Mouse (Mus musculus) induced T-regulatory cell, adult 2 months (primary cell): ENCODE measurements around the gene Cln6.
"Not testable (repeated sequence)": the region's sequence is repeated elsewhere in the genome, so short reads cannot be mapped to it uniquely, and the experiment has no call there.

ENCODE experiments used
- DNase-seq: peaks from one replicate; pipeline ENCODE4 v3.0.0-alpha.2; 2012; ENCODE audit warnings: low read depth

Gene Cln6

DNA sequence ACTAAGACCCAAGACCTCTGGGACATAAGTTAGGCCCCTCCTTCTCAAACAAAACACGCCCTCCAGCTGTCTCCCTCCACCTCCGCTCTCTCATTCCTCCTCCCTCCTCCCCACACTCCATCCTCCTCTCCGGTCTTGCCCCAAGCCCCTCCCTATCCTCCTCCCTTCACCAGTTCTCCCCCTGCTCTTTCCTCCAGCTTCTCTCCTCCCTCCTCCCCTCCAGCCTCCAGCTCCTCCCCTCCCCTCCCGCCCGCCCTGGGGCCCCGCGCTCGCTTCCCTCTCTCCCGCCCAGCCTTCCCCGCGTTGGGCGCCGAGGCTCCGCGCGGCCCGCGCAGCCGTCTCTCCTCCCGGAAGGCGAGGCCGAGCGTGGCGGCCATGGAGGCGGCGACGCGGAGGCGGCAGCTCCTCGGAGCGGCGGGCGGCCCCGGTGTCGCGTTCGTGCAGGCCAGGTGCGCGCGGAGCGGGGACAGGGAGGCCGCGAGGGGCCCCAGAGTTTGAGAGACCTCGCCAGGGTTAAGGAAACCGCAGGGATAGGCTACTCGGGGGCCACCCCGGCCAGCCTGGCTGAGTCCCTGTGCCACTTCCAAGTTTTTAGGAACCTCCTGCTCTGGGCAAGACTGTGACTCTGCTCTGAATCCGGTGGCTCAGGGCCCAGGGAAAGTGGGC lies at the start of gene Cln6:
TSS of gene Cln6 (plus strand) at position 280 of the 666 bp plus-strand sequence.
- DNase-seq = peak; percentile 87

DNA sequence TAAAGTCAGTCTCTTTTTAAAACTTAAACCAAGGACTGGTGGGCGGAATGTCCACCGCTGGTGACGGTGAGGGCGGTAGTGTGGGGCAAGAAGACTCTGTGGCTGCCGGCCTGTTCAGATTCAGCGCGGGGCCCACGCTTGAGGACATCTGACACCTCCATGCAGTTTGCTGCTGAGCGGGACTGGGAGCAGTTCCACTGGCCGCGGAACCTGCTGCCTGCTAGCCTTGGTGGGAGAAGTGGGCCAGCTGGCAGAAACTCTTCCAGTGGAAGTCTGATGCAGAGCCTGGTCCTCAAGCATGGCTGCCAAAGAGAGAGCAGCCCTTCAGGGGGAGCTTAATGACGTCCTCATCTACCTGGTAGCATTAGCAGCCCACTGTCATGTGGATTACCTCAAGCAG lies 48.7 kb upstream of the Cln6 start:
- no peak for DNase-seq

DNA sequence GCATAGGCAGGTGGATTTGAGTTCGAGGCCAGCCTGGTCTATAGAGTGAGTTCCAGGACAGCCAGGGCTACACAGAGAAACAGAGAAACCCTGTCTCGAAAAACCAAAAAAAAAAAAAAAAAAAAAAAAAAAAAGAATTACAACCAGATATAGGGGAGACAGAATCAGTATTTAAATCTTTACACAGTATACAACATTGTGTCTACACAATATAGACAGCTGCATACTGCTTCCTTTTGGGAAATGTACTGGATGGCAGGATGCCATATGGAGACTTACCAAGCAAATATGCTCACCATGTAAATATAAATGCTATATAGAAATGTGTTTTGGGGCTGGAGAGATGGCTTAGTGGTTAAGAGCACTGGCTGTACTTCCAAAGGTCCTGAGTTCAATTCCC lies 39.4 kb upstream of the Cln6 start:
- not testable (repeated sequence) for DNase-seq

DNA sequence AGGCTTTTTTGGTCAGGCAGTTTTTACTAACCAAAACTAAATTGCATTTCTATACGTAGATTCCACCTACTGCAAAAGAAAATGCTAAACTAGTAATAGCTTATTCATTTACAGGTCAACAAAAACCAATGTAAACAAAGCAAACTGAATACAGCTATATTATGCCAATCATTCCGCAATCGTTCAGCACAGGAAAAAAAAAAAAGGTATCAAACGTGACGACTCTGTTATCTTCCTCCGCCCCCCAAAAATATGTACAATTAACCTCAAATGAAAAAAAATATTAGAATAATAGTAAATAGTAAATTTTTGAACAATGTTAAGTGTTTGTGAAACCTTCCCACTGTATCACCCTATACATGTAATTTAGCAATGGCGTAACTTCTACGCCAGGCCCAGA lies 28.5 kb upstream of the Cln6 start:
- DNase-seq = no peak

DNA sequence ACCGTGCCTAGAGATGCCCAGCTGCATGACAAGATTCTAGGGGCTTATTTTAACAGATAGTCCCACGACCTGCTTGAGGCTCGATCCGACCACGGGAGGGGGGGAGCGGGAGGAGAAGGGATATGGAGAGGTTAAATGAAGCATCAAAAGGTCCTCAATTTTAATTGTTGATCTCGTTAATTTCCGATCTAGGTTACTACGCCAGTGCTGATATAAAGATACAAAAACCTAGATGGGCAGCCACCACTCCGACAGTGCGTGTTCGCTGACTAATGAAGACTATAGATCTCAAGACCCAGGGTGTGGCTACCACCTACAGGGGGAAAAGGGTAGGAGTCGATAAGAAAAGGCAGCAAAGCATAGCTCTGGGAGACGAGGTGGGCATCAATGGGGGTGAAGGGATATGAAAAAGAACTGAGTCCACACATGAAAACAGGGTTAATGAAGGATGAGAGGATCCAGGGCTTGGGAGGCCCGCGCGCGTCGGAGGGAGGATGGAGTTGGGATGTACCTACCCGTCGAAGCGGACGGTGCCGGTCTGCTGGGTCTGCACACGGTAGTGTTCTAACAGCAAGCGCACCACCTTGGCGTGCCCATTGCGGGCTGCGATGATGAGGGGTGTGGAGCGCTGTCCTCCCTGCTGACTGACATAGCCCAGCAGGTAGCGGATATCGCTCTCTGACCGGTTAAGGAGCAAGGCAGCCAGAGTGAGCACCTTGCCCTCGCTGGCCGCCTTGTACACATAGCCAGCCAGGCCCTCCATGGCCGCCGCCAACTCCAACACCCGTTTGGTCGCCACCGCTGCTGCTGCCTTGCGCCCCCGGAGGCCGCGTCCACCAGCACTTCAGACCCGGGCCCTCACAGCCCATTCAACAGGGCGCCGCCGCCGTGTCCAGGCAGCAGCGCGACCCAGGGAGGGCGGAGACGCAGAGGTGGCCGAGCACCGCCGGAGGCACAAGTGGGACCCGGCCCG lies 27.8 kb upstream of the Cln6 start:
- peak; percentile 76 for DNase-seq

DNA sequence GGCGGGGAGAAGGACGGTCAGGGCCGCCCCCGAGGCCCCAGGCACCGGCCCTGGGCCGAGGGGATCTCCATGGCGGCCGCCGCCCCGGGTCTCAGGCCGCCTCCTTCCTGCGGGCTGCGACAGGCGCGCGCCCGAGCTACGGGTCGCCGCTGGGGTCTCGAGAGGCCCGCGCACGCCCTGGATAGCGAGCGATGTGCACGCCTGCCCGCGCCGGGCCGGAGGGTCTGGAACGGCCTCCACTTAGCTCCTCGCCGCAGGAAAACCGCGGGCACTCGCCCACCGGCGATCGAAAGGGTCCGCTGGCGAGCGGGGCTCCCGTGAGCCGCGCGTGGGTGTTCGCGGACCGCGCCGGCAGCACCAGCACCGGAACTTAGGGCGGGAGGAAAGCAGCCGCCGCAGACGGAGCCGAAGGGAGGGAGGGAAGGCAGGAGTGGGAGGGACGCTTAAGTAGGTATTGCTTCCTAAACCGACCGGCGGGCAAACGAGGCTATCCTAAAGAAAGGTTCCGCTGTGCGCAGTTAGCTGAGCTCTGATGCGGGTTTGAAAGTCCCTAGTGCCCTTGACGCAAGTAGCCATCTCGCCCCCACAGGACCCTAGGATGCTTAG lies 27.0 kb upstream of the Cln6 start, which contains the start of gene Fem1b:
TSS of gene Fem1b (minus strand) at position 419 of the 606 bp plus-strand sequence.
- peak; percentile 96 for DNase-seq

DNA sequence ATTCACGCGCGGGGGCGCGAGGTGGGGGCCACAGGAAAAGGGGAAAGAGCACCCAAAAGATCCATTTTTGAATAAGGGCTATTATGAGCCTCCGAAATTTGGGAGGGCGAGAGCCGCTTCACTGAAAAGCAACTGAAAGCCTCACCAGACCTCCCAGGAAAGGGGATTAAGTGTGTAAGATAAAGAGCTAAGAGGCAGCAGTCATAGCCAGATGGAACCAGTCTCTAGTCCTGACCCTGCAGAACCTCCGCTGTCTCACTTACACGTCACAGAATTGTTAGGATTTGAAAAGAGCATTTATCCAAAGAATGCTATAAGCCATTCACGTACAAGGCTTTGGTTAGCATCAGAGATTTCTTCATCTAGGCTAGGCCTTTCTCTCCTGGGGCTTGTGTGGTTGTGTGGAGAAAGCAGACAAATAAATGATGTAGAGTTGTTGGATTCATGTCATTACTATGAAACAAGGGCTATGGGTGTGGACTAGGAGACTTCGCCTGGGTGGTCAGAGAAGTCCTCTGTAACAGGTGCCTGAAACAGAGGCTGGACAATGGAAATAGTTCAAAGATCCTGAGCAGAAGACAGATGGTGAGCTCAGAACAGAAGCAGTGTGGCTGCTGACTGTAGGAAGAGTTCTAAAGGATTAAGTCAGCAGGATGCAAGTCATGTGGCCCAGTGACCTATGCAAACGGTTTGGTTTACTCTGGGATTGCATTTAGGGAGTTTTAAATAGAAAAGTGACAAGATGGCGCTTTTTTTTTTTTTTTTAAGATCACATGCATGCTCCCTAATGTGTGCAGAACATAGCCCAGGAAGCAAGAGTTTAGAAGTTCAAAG lies 26.2 kb upstream of the Cln6 start:
- no peak for DNase-seq

DNA sequence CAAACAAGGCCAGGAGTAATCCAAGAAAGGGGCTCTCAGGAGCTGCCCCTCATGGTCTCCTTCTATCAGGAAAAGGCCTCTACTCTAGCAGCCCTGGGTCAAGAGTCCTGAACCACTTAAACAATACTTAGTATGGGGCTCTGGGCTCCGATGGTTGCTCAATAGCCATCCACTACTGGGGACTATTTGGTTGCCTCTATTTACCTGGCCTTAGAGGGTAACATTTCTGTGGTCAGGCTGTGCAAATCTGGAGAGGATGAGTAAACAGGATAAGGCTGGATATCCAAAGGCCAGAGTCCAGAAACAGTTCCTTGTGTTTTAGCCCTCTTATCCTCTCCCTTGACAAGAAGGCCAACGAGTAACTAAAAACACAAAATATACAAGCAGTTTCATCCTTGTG lies 23.8 kb upstream of the Cln6 start:
- DNase-seq = no peak

DNA sequence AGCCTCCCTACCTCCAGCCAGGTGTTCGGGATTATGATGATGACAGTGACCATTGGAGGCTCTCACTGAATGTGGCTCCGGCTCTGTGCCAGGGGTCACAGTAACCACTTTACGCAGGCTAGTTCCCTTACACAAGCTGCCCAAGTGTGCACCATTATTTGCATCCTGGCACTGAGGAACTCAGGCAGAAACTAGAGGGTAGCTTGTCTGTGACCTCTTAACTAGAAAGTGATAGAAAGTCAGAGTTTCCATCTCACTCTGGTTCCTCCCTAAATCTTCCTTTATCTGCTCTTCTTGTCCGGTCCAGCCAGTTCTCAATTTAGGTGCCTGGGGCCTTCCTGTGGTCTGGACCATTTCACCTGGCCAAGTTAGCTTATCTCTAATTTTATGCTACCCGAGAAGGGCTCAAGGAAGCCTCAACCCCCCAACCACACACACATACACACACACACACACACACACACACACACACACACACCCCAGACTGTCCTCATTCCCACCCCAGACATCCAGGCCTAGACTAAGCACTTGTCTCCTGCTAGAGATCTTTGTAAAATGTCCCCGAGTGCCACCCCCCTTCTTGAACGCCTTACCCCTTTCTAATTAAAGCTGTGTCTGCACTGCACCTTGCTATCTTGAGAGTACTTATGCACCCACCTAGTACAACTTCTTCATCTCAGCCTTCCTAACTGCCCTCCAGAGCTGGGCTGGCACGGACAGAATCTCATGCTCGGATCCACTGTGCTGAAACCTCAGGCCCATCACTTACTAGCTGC lies 22.1 kb upstream of the Cln6 start:
- DNase-seq = no peak

DNA sequence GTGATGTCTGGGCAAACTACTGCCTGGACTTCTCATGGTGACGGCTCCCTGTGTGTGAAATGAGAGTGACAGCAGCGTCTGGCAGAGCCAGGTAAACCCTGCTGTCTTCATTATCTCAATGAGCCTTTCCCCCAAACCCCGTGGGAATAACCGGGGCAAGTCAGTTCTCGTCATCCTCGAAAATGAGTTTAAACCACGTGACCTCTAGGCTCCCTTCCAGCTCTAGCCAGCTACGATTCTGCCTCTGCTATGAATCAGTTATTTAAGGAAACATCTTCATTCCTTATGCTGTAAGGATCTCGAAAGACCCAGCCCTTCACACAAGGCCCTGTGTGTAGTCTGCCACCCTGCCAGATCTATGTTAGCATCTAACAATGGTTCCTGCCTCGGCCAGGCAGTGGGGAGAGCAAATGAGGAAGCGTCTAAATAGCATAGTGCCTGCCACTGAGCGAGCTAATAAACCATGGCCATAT lies 21.4 kb upstream of the Cln6 start:
- DNase-seq = no peak

DNA sequence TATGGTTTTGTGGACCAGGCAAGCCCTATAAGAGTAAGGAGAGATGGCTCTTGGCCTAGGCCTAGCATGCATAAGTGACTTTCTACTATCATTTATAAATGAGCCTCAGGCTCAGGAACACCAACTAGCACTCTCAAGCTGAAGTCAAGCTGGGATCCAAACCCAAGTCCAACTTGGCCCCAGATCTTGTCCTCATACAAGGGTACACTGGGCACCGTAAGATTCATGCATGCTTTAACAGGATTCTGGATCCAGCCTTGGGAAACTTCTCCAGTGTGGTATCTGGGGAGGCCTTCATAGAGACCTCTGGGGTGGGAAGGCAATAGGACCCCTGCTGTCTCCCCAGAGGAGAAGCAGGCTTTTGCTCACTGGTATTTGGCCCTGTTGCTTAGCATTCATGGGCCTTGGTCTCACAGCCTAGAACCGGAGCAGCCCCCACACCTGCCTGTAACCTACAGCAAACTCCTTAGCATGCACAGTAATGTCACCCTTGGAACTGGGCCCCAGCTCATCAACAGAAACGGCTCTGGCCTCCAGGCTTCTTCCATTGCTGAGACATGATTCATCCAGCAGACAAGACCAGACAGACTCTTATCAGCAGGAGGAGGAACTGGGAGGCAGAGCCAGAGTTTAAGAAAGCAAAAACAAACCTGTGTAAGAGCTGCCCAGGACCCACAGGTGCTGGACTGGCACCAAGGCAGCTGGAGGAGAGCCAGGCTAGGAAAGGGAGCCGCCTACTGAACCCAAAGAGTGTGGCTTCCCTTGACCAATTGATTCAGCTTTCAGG lies 20.6 kb upstream of the Cln6 start:
- DNase-seq = no peak

DNA sequence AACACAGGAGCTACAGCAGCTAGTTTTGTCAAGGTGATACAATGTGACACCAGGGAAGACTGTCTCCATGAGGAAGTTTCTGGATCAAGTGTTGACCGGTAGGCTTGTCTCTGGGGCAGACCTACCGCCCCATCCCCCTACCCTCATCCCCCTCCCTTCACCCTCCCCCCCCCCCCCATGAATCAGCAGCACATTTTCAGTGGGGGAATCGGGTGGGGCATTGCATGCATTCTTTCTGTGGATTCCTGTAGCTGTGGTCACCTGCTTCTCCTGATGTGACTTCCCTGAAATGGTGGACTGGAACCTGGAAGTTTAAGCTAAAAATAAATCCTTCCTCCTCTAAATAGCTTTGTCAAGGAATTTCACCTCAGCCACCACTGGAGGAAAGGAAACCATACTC lies 19.1 kb upstream of the Cln6 start:
- no peak for DNase-seq

DNA sequence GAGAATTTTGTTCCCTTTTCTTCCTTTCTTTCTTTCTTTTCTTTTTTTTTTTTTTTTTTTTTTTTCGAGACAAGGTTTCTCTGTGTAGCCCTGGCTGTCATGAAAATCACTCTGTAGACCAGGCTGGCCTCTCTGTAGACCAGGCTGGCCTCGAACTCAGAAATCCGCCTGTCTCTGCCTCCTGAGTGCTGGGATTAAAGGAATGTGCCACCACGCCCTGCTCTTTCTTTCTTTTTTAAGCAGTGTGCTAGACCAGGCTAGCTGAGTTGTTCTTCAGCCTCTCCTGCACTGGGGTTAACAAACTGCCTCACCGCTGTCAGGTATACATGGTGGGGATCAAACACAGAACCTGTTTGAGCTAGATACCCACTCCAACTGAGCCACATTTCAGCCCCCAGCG lies 18.7 kb upstream of the Cln6 start:
- DNase-seq = not testable (repeated sequence)

DNA sequence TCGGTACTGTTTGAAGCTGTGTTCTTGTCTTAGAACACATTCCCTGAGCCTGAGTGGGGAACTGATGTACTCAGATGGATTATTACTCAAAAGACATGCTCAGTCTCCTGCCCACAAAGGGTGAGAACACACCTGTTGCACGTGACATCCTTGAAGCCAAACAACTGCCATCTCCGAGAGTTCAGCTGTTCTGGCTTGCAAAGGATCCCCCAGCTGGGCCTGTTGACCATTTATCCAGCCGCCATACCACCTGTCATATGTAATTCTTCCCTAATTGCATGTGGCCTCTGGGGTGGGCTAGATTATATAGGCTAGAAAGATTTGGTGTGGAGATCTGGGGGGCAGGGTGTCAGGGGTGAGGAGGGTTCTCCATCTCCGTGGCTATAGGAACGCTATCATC lies 17.8 kb upstream of the Cln6 start:
- DNase-seq = no peak

DNA sequence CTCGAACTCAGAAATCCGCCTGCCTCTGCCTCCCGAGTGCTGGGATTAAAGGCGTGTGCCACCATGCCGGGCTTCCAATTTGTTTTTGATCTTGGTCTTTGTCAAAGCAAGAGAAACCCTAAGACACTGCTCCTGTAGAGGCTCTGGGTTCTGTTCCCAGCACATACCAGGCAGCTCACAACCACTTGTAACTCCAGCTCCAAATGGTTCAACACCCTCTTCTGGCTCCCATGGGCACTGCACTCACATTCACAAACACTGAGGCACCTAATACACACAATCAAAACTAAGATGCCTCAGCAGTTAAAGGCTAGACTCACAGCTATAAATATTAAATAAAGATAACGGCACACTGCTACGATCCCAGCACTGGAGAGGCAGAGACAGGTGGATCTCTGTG lies 16.8 kb upstream of the Cln6 start:
- no peak for DNase-seq

DNA sequence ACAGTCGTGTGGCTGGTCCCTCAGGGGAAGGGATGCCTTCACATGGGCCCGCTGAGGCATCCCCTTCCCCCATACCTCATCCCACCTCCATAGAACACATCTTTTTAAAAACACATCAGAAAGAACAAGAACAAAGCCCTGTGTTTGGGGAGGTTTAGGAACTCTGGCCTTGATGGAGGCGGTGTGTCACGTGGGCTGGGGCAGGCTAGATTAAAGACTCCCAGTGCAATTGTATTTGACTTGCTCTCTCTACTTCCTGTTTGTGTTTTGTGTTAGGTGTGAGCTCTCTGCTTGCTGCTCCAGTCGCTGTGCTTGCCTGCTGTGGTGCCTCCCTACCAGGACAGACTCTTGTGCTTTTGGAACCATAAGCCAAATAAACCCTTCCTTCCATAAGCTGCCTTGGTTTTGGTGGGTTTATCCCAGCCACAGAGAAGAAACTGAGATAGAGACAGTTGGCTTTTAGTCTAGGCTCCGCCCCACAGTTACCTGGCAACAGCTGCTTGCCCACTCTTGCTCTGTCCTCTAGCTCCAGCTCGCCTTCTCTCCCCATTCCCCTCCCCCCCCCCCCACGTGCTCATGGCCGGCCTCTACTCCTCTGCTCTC lies 12.7 kb upstream of the Cln6 start:
- peak; percentile 59 for DNase-seq

DNA sequence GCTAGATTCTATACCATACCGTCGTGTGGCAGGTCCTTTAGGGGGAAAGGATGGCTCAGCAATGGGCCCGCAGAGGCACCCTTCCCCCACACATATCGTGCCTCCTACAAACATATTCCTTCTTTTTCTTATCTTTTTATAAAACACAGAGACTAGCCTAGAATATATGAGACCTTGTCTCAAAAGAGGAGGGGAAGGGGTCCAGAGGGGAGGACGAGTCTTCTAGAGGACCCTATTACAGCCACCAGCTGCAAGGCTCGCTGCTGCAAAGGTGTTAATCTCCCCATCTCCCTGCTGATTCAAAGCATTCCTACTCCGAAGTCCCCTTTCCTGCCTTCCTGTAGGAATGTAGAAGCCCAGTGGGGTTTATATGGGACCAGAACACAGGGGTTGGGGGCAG lies 12.1 kb upstream of the Cln6 start:
- no peak for DNase-seq

DNA sequence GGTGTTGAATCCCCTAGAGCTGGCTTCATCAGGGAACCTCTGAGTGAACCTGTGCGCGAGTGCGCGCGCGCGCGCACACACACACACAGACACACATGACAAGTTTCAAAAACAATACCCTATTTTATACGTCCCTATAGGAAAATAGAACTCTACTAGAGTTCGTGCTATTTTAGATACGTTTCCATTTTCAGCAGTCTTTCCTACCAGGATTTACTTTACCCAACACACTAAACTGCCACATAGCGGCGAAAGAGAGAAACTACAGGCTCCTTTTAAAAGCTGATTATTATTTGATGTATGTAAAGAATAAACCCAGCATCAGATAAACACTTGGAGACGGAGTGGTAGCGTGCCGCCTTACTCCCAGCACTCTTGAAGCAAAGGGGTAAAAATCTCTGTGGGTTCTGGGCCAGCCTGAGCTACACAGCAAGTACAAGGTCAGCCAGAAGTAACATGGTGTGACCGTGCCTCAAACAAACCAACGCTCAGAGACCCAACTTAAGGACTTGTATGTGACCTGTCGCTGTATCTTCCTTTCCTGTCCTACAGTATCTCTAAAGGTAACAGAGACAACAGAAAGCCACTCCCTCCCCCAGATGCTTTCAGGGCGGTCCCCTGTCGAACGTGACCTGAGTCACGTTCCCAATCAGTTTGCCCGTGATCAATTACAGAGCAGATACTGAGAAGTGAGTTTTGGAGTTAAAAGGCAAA lies 10.5 kb upstream of the Cln6 start:
- peak; percentile 73 for DNase-seq

DNA sequence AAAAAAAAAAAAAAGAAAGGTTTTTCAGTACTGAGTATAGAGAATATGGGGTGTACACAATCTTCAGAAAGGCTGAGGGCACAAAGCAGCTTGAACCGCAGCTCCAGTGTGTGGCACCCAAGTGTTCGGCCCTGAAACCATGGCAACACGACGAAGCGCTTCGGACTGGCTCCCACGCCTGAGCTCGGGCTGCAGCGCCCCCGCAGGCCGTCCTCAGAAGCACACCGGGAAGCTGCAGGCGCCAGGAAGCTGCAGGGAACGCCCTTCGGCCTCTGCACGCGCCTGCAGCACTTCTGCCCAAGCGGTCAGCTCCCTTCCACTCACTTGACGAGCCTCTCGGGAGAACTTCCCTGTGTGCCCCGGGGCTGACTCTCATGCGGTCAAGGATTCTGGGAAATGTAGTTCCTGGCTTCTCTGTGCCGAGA lies 9.9 kb upstream of the Cln6 start:
- DNase-seq = peak; percentile 95
